Comparison of ENCODE assay signal across 8 mouse cellular contexts in genomic region chr14:79535318-79535717, GRCm38 (mm10). TPM values are rescaled to one million over a fixed set of nuclear protein-coding genes. Genes with fewer than 3 reads are reported as not detected.
A peak's percentile ranks its signal among the peaks of the same experiment; 100 is the strongest.
DNase-seq lines count a peak whose midpoint lies in the region; ATAC-seq and TF ChIP-seq lines count a peak whose summit lies in the region.

No protein-coding gene starts in this region.

- no peak for DNase-seq in gastrocnemius, adult 2 months
- DNase-seq in gastrocnemius, postnatal 36 days = no peak
- peak in 2 of 3 experiments; percentile 65 to 68 for DNase-seq in liver, embryonic 14.5 days (ENCODE audit: low read depth in 3 of 3, low spot score in 3 of 3)
- peak; percentile 53 to 63 for DNase-seq in spleen, postnatal 10 days (ENCODE audit: low spot score in 2 of 2)
- no peak for DNase-seq in right cerebral cortex, adult 18-20 months
- no peak for DNase-seq in cerebellum, postnatal 36 days
- no peak for DNase-seq in gastrocnemius, postnatal 4 days (ENCODE audit: low spot score in 2 of 2)

- H3K9ac ChIP-seq in heart, embryonic 12.5 days = no peak overlapping the region
- peak overlapping the region; percentile 63 for H3K9ac ChIP-seq in liver, embryonic 14.5 days (replicated peaks)

- peak overlapping the region; percentile 75 for H3K27ac ChIP-seq in gastrocnemius, adult 2 months
- H3K27ac ChIP-seq in heart, embryonic 12.5 days (ENCODE audit: poor library complexity, severe bottlenecking) = peak overlapping the region; percentile 80
- H3K27ac ChIP-seq in liver, embryonic 14.5 days = peak overlapping the region; percentile 76

- H3K27me3 ChIP-seq in heart, embryonic 12.5 days (replicated peaks) = no peaks in the 10 kb centered on the region
- no peaks in the 10 kb centered on the region for H3K27me3 ChIP-seq in liver, embryonic 14.5 days (ENCODE audit: control insufficient read depth, insufficient read depth, low read length)

- intact Hi-C loops in gastrocnemius, adult 2 months (cut with DNase I) = no loop called here
- intact Hi-C loops in gastrocnemius, postnatal 36 days (cut with DNase I) = no loop called here

- no peaks in the 10 kb centered on the region for H3K36me3 ChIP-seq in heart, embryonic 12.5 days
- H3K36me3 ChIP-seq in liver, embryonic 14.5 days (replicated peaks; ENCODE audit: control insufficient read depth, insufficient read depth, low read depth) = peaks cover 8% of the 10 kb centered on the region

- WGBS in heart, embryonic 12.5 days = 31% methylated on average over 10 of the region's 10 CpGs
- WGBS in liver, embryonic 14.5 days (ENCODE audit: insufficient replicate concordance) = 7% methylated on average over 10 of the region's 10 CpGs

- peak overlapping the region; percentile 55 for H3K4me3 ChIP-seq in gastrocnemius, adult 2 months
- H3K4me3 ChIP-seq in heart, embryonic 12.5 days = 0 out of 2 replicates have a peak overlapping the region, but pooled peaks have one; percentile 8
- peak overlapping the region; percentile 41 to 42 for H3K4me3 ChIP-seq in liver, embryonic 14.5 days (ENCODE audit: insufficient read depth in 1 of 2, low read depth in 2 of 2, low read length in 2 of 2)

- no peaks in the 10 kb centered on the region for H3K9me3 ChIP-seq in heart, embryonic 12.5 days (replicated peaks)
- H3K9me3 ChIP-seq in liver, embryonic 14.5 days (ENCODE audit: control insufficient read depth, low read length) = no peaks in the 10 kb centered on the region

- peak overlapping the region; percentile 54 for H3K4me2 ChIP-seq in heart, embryonic 12.5 days
- peak overlapping the region; percentile 71 for H3K4me2 ChIP-seq in liver, embryonic 14.5 days (ENCODE audit: low read depth)

- no peak for TF ChIP-seq CTCF in gastrocnemius, adult 2 months (IDR thresholded peaks at IDR 0.05)
- no peak for TF ChIP-seq CTCF in liver, embryonic 14.5 days (IDR thresholded peaks at IDR 0.05; ENCODE audit: low read depth)

- peak; percentile 82 for ATAC-seq in heart, embryonic 12.5 days (ENCODE audit: insufficient number of reproducible peaks, low FRiP score)
- peak; percentile 66; the same call in 1 of the 2 replicates for ATAC-seq in liver, embryonic 14.5 days (ENCODE audit: insufficient read depth)

- TF ChIP-seq EP300 in liver, embryonic 14.5 days (IDR thresholded peaks at IDR 0.05; ENCODE audit: low read depth) = no peak

- peaks cover 34% of the 10 kb centered on the region for H3K4me1 ChIP-seq in heart, embryonic 12.5 days (replicated peaks)
- peaks cover 68 to 69% of the 10 kb centered on the region in 2 experiments for H3K4me1 ChIP-seq in liver, embryonic 14.5 days (replicated peaks; ENCODE audit: control insufficient read depth in 2 of 2, insufficient read depth in 2 of 2, low read length in 1 of 2)

RNA-seq across cellular contexts. Expression of gene Sugt1, which starts 52.2 kb away (rescaled TPM):
- total RNA-seq in gastrocnemius, adult 2 months (2021) = 10 to 100 TPM; 96.5 to 97.2 TPM
- 10 to 100 TPM; 68.2 to 95.4 TPM for total RNA-seq in gastrocnemius, postnatal 36 days (2021)
- 98.9 and 99.1 TPM in 2 replicates for polyA plus RNA-seq in heart, embryonic 12.5 days (2016; fragmentation: Nextera tagmentation; extraction: Ambion mirVana)
- polyA plus RNA-seq in liver, embryonic 14.5 days (2012; rRNA removed) = 3.0 and 15.2 TPM in 2 replicates
- polyA plus RNA-seq in liver, embryonic 14.5 days (2014; fragmentation: Nextera tagmentation; extraction: Ambion mirVana) = 44.7 and 48.5 TPM in 2 replicates
- total RNA-seq in gastrocnemius, postnatal 4 days (2021) = 10 to 100 TPM; 70.7 to 74.1 TPM

RNA-seq across cellular contexts. Expression of gene Wbp4, which starts 54.0 kb away (rescaled TPM):
- total RNA-seq in gastrocnemius, adult 2 months (2021) = 10 to 100 TPM; 19.3 to 25.7 TPM
- total RNA-seq in gastrocnemius, postnatal 36 days (2021) = 10 to 100 TPM; 16.0 to 19.9 TPM
- polyA plus RNA-seq in heart, embryonic 12.5 days (2016; fragmentation: Nextera tagmentation; extraction: Ambion mirVana) = 29.5 and 30.6 TPM in 2 replicates
- polyA plus RNA-seq in liver, embryonic 14.5 days (2012; rRNA removed) = 3.1 and 6.2 TPM in 2 replicates
- polyA plus RNA-seq in liver, embryonic 14.5 days (2014; fragmentation: Nextera tagmentation; extraction: Ambion mirVana) = 14.2 and 16.8 TPM in 2 replicates
- total RNA-seq in gastrocnemius, postnatal 4 days (2021) = 10 to 100 TPM; 33.3 to 34.6 TPM

RNA-seq across cellular contexts. Expression of gene Elf1, which starts 54.3 kb away (rescaled TPM):
- 1 to 10 TPM; 4.6 to 6.0 TPM for total RNA-seq in gastrocnemius, adult 2 months (2021)
- 1 to 10 TPM; 4.8 to 4.9 TPM for total RNA-seq in gastrocnemius, postnatal 36 days (2021)
- 10.5 and 11.0 TPM in 2 replicates for polyA plus RNA-seq in heart, embryonic 12.5 days (2016; fragmentation: Nextera tagmentation; extraction: Ambion mirVana)
- 6.0 and 9.3 TPM in 2 replicates for polyA plus RNA-seq in liver, embryonic 14.5 days (2012; rRNA removed)
- 8.7 and 9.9 TPM in 2 replicates for polyA plus RNA-seq in liver, embryonic 14.5 days (2014; fragmentation: Nextera tagmentation; extraction: Ambion mirVana)
- total RNA-seq in gastrocnemius, postnatal 4 days (2021) = 10 to 100 TPM; 11.5 to 13.0 TPM

Comparison
In these comparisons a context has a peak if more than half of its experiments do, and no peak if none do; other contexts are left out.
1. DNase-seq: peak in liver, embryonic 14.5 days (2 of 3) and spleen, postnatal 10 days (2 of 2); none in gastrocnemius, adult 2 months (single experiment), gastrocnemius, postnatal 36 days (0 of 2), right cerebral cortex, adult 18-20 months (single experiment), cerebellum, postnatal 36 days (0 of 2) and gastrocnemius, postnatal 4 days (0 of 2).
2. Peak in every context shown above with its lines, with median percentiles within 50 percentile points of each other: H3K27ac ChIP-seq and H3K4me3 ChIP-seq.